Mouse (Mus musculus) hindbrain, embryonic 16.5 days (tissue): ENCODE results near the gene 4932414N04Rik. TPM values are rescaled to one million over a fixed set of nuclear protein-coding genes. Genes with fewer than 3 reads are reported as not detected.

Experiments
- ATAC-seq: fragments of 200-750 bp; cut with Nextera tagmentation; 2 replicates; pipeline ENCODE4 v1.8.0; 2017; ENCODE audit warnings: moderate TSS enrichment, moderate library complexity
- H3K27ac ChIP-seq: fragments of 300-500 bp; sonication (generic); 2 replicates; pipeline ENCODE4 v1.5.1; 2014; ENCODE audit warnings: low read depth, mild to moderate bottlenecking, control low read depth, low read length, moderate library complexity
- H3K27me3 ChIP-seq: fragments of 300-500 bp; sonication (generic); replicated peaks from 2 replicates; pipeline ENCODE4 v1.6.1; 2014; ENCODE audit warnings: low read length; ENCODE audit not compliant: control insufficient read depth, insufficient read depth
- H3K36me3 ChIP-seq: fragments of 300-500 bp; sonication (generic); 2 replicates; pipeline ENCODE4 v1.6.1; 2014; ENCODE audit warnings: mild to moderate bottlenecking, low read length, moderate library complexity, mixed read lengths; ENCODE audit not compliant: control insufficient read depth, insufficient read depth
- H3K4me1 ChIP-seq: fragments of 300-500 bp; sonication (generic); 2 replicates; pipeline ENCODE4 v1.6.1; 2014; ENCODE audit warnings: low read depth, low read length; ENCODE audit not compliant: control insufficient read depth, insufficient read depth
- H3K4me2 ChIP-seq: fragments of 300-500 bp; sonication (generic); 2 replicates; pipeline ENCODE4 v1.6.1; 2014; ENCODE audit warnings: mild to moderate bottlenecking, low read length, control low read depth, moderate library complexity
- H3K4me3 ChIP-seq: fragments of 300-500 bp; sonication (generic); 2 replicates; pipeline ENCODE4 v1.5.1; 2014; ENCODE audit warnings: mild to moderate bottlenecking, low read length, control low read depth, moderate library complexity
- H3K9ac ChIP-seq: fragments of 300-500 bp; sonication (generic); 2 replicates; pipeline ENCODE4 v1.6.1; 2014; ENCODE audit warnings: low read depth, mild to moderate bottlenecking, control low read depth, low read length, moderate library complexity
- H3K9me3 ChIP-seq: fragments of 300-500 bp; sonication (generic); 2 replicates; pipeline ENCODE4 v1.6.1; 2014; ENCODE audit warnings: mild to moderate bottlenecking, low read length, moderate library complexity; ENCODE audit not compliant: control insufficient read depth
- WGBS: fragments of 180-500 bp; shearing (Covaris S2); extraction: QIAGEN DNeasy Blood & Tissue Kit; methylation state at CpG from one replicate; pipeline ENCODE4 v1.1.7; 2014; 5-methylcytosine and 5-hydroxymethylcytosine counted together
- polyA plus RNA-seq: library from polyadenylated mRNA; unstranded; fragments of >200 nt; fragmentation: Nextera tagmentation; extraction: Ambion mirVana; gene quantifications from 2 replicates; pipeline ENCODE4 v1.2.1, GENCODE M21; 2015

Gene 4932414N04Rik
- polyA plus RNA-seq, 1 experiment from 2014 or later = not detected

GRCm38 (mm10) chr2:68796011-68796775 is 139.9 kb downstream of the 4932414N04Rik start:
- Histone ChIP-seq H3K9me3 (no peaks in the 10 kb centered on the region), H3K4me2 (no peak overlapping the region), H3K4me1 (peaks cover 5% of the 10 kb centered on the region), H3K27me3 (no peaks in the 10 kb centered on the region), H3K27ac (no peak overlapping the region), H3K36me3 (no peaks in the 10 kb centered on the region), H3K4me3 (no peak overlapping the region), H3K9ac (no peak overlapping the region)
- 85% methylated on average over 10 of the region's 10 CpGs for WGBS
- ATAC-seq = no peak

DNA sequence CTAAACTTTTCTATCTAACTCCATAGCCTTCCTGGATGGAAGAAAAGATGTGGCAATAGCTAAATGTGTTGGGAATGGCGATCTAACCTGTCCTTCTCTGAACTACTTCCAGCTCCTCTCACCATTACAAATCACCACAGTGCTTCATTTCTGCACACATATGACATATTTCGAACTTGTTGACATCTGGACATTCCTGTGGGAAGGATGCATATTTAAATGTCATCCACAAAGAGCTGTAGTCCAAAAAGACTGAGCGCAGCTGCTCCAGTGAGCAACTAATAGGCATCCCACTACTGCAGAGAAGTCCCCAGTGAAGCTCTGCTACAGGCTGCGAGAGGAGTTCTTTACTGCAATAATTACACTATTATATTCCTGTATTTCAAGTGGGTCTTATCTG is 140.8 kb downstream of the 4932414N04Rik start:
- 66% methylated on average over 4 of the region's 4 CpGs for WGBS
- H3K4me1 ChIP-seq = peaks cover 5% of the 10 kb centered on the region
- ATAC-seq = no peak

More for the DNA sequence above, 140.8 kb downstream of the 4932414N04Rik start:
- Histone ChIP-seq H3K4me2 (no peak overlapping the region), H3K9ac (no peak overlapping the region), H3K9me3 (no peaks in the 10 kb centered on the region), H3K36me3 (no peaks in the 10 kb centered on the region), H3K27me3 (no peaks in the 10 kb centered on the region), H3K27ac (no peak overlapping the region), H3K4me3 (no peak overlapping the region)

Other genes with a start within 250 kb of the 4932414N04Rik start
- gene Stk39, start 184.2 kb upstream of the 4932414N04Rik start, polyA plus RNA-seq = 25.1 and 30.3 TPM in 2 replicates
- not detected in 2 replicates for gene 4933409G03Rik, start 74.1 kb upstream of the 4932414N04Rik start, polyA plus RNA-seq
- gene Cers6, start 205.0 kb downstream of the 4932414N04Rik start, polyA plus RNA-seq = 45.0 and 54.7 TPM in 2 replicates